Mouse (Mus musculus): ENCODE results near the gene Gpm6b. TPM values are rescaled to one million over a fixed set of nuclear protein-coding genes. Genes with fewer than 3 reads are reported as not detected.

Gpm6b gene
- polyA plus RNA-seq (2021; fragmentation: Nextera tagmentation) = 335 and 456 TPM in 2 replicates
- long read RNA-seq, experiment 1, full-length matches to known transcripts = 2,655 of 2,976 reads
- long read RNA-seq, experiment 1, partial matches to known transcripts = 132 of 2,976 reads
- long read RNA-seq, experiment 1, other reads (novel, unspliced or antisense) = 189 of 2,976 reads
- long read RNA-seq, experiment 2, full-length matches to known transcripts = 917 of 1,299 reads
- long read RNA-seq, experiment 2, partial matches to known transcripts = 105 of 1,299 reads
- long read RNA-seq, experiment 2, other reads (novel, unspliced or antisense) = 277 of 1,299 reads

DNA sequence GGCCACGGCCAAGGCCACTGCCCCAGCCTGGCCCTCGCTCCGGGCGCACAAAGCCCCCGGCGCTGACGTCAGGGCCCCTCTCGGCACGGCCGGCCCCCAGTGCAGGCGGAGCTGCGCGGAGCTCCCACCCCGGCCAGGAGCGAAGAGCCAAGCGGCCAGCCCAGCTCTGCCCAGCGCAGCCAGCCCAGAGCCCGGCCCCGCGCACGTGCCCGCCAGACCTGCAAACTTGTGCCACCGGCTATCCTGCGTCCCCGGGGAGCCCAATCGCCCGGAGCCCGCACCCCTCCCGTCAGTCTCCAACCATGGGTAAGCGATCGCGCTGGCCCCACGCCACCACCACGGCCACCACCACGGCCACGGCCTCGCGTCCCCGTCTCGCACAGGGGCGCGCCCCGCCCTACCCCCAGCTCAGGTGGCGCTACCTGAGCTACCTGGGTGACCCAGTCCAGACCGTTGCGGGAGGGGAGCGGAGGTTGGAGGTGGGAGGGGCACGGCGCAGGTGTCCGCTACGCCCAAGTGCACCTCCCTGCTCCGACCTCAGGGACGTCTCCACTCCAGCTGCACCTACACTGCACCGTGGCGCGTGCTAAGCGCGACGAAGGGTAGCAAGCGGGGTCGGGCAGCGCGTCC lies at the start of gene Gpm6b:
TSS of gene Gpm6b (plus strand) at position 81 of the 630 bp plus-strand sequence.

Other genes with a start within 250 kb of the Gpm6b start
- gene Gemin8, start 68.5 kb upstream of the Gpm6b start, polyA plus RNA-seq (2021; fragmentation: Nextera tagmentation) = 12.1 and 13.7 TPM in 2 replicates
- 83.1 and 112 TPM in 2 replicates for gene Trappc2, start 201.7 kb downstream of the Gpm6b start, polyA plus RNA-seq (2021; fragmentation: Nextera tagmentation)
- 1.3 and 1.7 TPM in 2 replicates for gene Ofd1, start 201.8 kb downstream of the Gpm6b start, polyA plus RNA-seq (2021; fragmentation: Nextera tagmentation)
- 64.8 and 74.5 TPM in 2 replicates for gene Rab9, start 241.0 kb downstream of the Gpm6b start, polyA plus RNA-seq (2021; fragmentation: Nextera tagmentation)

All from left cerebral cortex, adult 6 months (tissue).